Mouse (Mus musculus) mouse trophoblast stem cell (cell line): Measurements from ENCODE around the gene Cenpf.

ENCODE experiments used
- in situ Hi-C, 2 experiments: fragments of 300-500 bp; cut with MseI, MboI; formaldehyde crosslinking; loops; 2 replicates in 1 of 2; 3 replicates in 1 of 2; pipeline ENCODE4 v1.15.1; 2025

Gene Cenpf

DNA sequence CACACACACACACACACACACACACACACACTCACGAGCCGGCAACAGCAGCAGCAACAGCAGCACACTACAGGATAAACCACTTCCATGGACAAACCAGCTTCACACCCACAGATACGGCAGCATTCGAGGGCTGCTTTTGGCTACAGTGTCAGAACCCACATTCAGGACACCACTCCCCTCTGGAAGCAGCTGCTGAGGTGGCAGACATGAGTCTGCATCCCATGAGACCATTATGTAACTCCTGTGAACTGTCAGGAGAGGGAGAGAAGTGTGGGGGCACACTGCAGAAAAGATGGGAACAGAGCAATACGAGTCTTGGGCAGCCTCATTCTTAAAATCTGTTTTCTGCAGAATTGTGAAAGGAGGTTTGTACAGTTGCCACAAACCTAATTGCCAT, 54.1 kb downstream of the Cenpf start:
- in situ Hi-C loops = no loop called here

DNA sequence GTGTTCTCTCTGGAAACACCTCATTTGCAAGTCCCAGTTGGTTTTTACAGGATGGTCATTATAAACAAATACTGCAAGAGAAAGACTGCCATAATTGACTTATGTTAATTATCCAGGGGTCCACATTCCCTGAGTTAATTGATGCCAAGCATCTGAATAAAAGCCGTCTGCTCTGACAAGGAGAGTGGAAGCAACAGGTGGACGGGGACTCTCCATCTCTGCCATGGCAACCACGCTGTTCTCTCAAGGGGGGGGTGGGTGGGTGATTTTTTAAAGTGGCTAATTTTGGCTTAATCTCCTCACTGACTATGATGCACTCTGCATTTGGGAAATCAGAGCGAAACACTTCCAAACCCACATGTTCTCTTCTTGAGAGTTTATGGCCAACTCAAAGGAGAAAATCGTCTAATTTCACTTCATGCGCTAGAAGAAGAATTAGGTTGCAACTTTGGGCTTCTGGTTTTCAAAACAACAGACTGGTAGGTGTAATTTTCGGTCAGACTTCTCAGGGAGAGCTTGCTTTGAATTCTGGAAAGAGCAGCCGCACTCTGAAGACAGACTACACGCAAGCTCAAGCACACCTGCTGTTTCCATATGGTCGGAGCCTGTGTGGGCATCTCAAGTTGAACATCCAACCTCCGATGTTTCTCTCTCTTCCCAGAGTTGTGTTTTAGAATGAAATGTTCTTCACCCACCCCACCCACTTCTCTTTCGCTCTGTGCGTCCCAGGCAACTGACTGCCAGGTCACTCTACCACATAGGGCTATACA, 55.8 kb downstream of the Cenpf start:
- in situ Hi-C loops = no loop called here

DNA sequence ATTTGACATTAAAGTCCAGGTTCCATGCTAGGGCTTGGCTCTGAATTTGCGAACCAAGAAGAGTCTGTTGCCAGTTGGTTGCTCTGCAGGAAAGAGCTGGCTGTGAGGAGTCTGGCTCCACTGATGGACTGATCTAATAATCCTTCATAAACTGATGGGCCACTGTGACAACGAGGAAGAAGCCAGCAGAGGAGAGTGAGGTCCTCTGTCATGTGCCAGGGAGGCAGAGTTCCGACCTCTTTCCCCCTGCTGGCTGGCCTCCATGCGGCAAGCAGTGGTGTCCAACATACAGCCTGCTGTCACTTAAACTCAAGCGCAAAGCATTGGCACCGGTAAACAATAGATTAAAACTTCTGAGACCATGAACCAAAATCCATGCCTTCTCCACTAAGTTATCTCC, 57.9 kb downstream of the Cenpf start:
- in situ Hi-C loops = no loop called here

DNA sequence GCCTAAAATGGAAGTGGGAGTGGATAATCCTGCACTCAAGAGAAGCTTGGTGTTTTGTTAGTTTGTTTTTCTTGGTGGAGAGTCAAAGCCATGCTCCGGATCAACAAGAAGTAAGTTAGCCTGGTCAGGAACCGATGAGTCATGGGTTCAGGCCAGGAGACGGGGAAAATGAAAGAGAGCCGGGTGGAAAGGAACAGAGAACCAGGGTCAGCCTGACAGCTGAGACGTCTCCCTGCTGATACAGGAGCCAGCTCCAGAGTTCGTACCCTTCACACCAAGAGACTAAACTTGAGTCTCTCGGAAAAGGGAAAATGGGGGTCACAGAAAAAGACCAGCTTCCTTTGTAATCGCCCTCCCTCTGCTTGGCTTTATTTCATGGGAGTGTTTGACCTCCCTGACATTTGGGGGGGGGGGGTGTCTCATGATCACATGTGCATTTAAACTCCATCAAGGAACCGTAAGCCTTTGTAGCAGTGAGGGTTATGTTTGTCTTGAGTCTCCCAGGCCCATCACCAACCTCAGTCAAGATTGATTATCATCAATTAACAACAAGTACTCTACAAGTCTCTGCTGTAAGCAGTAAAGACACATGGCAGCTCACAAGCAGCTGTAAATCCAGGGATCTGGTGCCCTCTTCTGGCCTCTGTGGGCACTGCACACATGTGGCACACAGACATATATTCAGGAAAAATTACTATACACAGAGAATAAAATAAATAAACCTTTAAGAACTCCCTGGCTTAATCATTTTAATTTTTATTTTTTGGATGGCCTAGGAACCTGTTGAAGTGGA, 59.7 kb downstream of the Cenpf start:
- in situ Hi-C loops = loop anchor here (5.0 to 10.0 kb wide), 2 partner anchors 373 to 601 kb away; no protein-coding TSS in a partner anchor

DNA sequence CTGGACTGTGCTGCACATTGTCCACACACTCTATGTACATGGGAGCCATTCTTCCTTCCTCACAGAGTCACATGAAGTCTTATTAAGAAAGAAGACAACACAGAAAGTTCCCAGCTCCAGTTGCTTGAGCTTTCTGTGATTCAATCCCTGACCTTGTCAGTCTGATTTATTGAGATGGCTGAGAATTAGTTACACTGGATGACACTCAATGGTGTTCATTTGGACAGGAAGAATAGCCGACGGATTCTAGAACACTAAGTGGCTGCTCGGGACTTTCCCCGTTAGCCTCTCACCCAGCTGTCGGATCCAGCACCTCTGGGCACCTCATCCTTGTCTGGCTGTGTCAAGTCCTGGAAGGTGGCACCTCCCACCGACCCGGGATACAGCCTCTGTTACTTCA, 63.1 kb downstream of the Cenpf start:
- in situ Hi-C loops = loop anchor here (5.0 to 10.0 kb wide), 2 partner anchors 370 to 597 kb away; no protein-coding TSS in a partner anchor

DNA sequence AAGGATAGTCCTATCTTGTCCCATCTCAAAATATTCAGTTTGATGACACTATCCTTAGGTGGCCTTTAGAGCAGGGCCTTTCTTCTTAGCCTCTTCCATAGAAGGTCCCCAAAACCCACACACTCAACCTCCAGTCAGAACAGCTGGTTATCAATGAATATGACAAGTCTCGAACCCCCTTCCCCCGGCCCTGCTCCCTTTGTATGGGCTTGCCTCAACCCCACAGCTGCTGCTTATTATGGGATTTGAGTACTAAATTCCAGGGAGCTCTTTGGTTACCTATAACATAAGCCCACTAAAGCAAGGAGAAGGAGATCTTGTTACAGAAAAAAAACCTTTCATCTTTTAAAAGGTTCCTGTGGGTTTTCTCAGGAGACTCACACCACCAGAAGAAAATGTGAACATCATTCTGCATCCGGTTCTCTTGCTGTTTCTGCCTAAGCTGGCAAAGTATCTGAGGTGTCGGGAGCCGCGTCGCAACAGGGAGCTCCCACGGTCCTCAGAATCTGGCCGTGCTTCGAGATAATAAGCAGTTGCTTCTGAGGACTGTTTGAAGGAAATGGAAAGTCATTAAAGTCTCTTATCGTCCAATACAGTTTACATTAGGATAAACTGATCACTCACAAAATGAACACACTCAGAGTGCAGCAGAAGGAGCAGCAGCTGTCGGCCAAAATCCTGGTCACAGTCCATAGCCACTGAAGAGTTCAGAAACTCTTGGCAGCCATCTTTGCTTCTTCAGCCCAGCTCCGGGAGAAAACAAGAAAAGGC, 68.7 kb downstream of the Cenpf start:
- in situ Hi-C loops = no loop called here

DNA sequence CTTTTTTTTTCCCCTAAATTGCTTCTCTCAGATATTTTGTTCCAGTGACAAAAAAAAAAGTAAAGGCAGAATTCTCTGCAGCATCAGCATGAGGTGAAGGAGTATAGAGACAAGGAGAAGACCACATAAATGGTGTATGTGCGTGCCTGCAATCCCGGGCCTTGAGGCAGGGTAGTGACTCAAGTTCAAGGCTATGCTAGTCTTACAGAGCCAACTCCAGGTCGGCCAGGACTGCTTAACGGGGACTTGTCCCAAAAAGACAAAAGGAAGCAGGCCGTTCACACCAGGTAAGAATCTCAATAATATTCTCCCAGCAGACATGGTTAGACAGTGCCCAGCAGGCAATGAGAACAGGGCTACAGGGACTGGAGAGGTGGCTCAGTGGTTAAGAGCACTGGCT, 70.5 kb downstream of the Cenpf start:
- in situ Hi-C loops = no loop called here

DNA sequence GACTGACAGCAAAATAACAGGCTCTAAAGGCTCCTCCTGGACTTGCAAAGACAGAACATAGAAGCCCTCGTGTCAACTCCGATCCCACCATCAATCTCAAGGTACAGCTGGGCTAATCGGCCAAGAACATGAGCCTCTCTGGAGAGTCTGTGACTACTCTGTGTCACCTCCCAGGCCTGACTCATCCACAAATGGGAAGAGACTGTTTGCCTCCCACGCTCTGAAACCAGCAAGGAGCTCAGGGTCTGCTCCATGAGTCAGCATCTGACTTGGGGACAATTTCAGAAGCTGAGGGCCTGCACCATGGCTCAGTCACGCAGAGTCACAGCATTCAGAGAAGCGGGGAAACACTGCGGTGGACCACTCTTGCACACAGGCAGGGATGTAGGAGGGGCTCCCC, 72.6 kb downstream of the Cenpf start:
- in situ Hi-C loops = no loop called here

DNA sequence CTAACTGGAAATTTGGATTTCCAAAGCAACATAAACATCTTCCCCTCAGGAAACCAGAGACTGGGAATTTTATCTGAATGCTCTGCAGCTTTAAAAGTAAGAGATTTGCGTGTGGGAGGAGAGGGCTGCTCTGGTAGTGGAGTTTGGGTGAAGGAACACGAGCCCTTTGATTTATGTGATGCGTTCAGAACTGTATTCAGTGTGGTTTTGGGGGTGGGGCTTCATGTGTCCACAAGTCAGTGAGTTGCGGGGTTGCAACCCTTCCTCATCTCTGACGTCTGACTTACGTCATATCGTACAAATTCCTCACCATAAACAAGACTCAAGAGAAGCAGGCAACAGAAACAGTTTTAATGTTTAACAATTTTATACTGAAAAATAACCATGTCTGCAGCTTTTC, 74.8 kb downstream of the Cenpf start:
- in situ Hi-C loops = no loop called here

DNA sequence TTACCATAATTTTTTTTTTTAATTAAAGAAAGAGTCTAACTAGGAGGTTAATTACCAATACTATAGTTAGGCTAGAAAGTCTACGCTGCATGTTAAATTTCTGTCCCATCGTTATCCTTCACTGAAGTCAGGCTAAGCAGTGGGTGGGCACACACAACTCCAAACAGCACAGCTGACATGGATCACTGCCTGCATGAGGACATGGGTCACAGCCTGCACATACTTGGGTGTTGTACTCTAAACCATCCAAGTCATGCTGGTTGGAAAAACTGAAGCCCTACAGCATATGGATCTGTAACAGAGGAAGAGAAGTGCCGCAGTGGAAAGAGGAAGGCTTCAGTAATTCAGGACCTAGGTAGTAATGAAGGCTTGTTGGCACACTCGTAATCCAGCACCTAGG, 76.1 kb downstream of the Cenpf start:
- in situ Hi-C loops = no loop called here

DNA sequence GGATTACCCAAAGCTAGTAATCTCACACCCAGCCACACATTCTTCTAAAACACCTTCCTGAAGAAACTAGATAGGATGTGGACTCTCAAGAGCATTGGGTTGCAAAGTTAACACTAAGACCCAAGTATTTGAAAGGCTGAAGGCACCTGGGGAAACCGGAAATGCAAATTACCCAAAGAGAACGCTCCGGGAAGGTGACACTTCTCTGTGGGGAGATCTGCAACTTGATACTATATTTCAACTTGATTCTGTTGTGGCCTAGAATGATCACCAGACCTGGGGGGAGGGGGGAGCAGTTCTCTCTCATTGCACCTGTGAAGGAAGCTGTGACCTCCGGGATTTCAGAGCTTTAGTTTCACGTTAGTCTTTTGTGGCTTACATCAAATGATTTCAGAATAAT, 79.2 kb downstream of the Cenpf start:
- in situ Hi-C loops = no loop called here

DNA sequence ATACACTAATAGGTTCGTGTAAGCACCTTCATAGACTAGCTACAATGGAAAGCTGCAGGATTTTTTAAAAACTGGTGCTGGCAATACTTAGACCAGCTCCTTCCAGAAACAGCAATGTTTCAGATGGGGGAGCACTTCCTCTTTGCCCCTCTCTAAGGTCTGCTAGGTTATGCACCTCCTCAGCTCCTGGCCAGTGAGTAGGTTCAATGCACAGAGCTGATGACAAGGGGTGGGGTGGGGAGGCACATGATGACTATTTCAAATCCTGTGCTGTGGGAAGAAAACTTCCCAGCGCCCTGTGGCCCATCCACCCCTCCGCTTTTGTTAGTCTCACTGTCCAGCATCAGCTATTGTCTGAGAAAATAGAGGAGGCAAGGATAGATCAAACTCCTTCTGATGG, 79.8 kb downstream of the Cenpf start:
- in situ Hi-C loops = no loop called here

DNA sequence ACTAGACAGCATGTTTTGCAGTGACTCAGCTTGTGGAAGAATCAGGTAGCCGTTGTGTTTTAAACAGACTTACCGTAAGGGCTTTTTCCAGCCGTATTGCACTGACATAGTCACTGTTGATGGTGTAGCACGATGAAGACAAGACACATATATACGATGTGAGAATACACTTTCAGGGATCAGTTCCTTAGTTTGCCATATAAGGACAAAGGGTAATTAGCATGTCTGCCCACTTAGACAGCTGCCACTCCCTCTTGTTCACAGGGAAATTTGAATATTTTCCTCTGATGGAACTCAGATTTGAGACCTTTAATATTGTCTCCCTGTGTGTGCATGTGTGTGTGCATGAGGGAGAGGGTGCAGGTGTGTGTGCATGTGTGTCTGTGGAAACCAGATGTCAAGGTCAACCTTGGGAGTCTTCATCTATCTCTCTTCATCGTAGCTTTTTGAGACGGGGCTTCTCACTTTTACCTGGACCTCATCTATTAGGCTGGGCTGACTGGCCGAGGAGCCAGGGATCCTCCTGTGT, 82.2 kb downstream of the Cenpf start:
- in situ Hi-C loops = no loop called here

DNA sequence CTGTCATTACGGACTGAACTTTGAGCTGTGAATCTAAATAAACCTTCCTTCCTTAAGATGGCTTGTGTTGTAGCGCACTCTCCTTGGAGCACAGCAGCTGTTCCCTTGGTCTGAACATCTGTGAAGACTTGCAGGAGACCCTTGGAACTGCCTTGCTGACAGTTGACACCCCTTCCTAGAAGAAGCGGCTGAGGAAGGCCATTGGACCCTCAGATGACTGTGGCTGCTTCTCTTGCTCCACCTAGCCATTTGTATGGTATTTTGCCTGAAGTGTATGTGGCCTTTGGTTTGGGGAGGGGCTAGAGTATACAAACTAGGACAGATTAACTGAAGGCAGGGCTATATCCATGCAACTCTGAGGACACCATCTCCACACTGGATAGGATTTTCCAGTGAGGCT, 90.8 kb downstream of the Cenpf start:
- in situ Hi-C loops = no loop called here
